Mouse (Mus musculus) right cerebral cortex, postnatal 14 days (tissue): ENCODE results near the gene Lif.

Experiments used
- DNase-seq: peaks from one replicate; pipeline ENCODE4 v3.0.0; 2022

Gene Lif

GRCm38 (mm10) chr11:4232644-4233043, 24.7 kb upstream of the Lif start:
- no peak for DNase-seq

GRCm38 (mm10) chr11:4235052-4235655, 22.2 kb upstream of the Lif start:
- no peak for DNase-seq

GRCm38 (mm10) chr11:4235665-4236545, 21.5 kb upstream of the Lif start, which contains the start of gene Osm:
Osm (plus strand) TSS chr11:4236420.
- peak; percentile 43 for DNase-seq

GRCm38 (mm10) chr11:4236546-4237067, 20.8 kb upstream of the Lif start:
- DNase-seq = no peak

- no peak for DNase-seq
These were observed 19.9 kb upstream of the Lif start for GRCm38 (mm10) chr11:4237389-4237912.

GRCm38 (mm10) chr11:4238167-4238566, 19.2 kb upstream of the Lif start:
- no peak for DNase-seq

- DNase-seq = no peak
These were observed 17.7 kb upstream of the Lif start for GRCm38 (mm10) chr11:4239691-4240090.

GRCm38 (mm10) chr11:4240151-4240550, 17.2 kb upstream of the Lif start:
- no peak for DNase-seq

GRCm38 (mm10) chr11:4241180-4241579, 16.2 kb upstream of the Lif start:
- DNase-seq = no peak

GRCm38 (mm10) chr11:4246126-4246525, 11.2 kb upstream of the Lif start:
- DNase-seq = no peak

- no peak for DNase-seq
These were observed 10.7 kb upstream of the Lif start for GRCm38 (mm10) chr11:4246623-4247022.

- no peak for DNase-seq
These were observed 10.0 kb upstream of the Lif start for GRCm38 (mm10) chr11:4247201-4247959.

- no peak for DNase-seq
These were observed 8.2 kb upstream of the Lif start for GRCm38 (mm10) chr11:4249151-4249550.

- DNase-seq = no peak
These were observed 7.1 kb upstream of the Lif start for GRCm38 (mm10) chr11:4250290-4250689.

GRCm38 (mm10) chr11:4251376-4251775, 6.0 kb upstream of the Lif start:
- no peak for DNase-seq

- DNase-seq = no peak
These were observed 4.5 kb upstream of the Lif start for GRCm38 (mm10) chr11:4252886-4253285.

GRCm38 (mm10) chr11:4257756-4258155, 399 bp downstream of the Lif start:
- DNase-seq = no peak

GRCm38 (mm10) chr11:4258657-4259082, 1.3 kb downstream of the Lif start:
- peak; percentile 76 for DNase-seq

GRCm38 (mm10) chr11:4260463-4261187, 3.3 kb downstream of the Lif start:
- no peak for DNase-seq

GRCm38 (mm10) chr11:4261188-4261494, 3.8 kb downstream of the Lif start:
- peak; percentile 62 for DNase-seq

GRCm38 (mm10) chr11:4261969-4262368, 4.6 kb downstream of the Lif start:
- peak; percentile 48 for DNase-seq

GRCm38 (mm10) chr11:4262847-4263246, 5.5 kb downstream of the Lif start:
- DNase-seq = no peak
